Mouse (Mus musculus): Measurements from ENCODE around the gene Rbm46. TPM values are rescaled to one million over a fixed set of nuclear protein-coding genes. Genes with fewer than 3 reads are reported as not detected.

The Rbm46 gene
- polyA plus RNA-seq, 1 experiment from 2014 or later = 2.2 TPM

Other genes starting within 250 kb of the Rbm46 start
- 0.23 and 0.32 TPM in 2 replicates for gene Lrat, start 27.5 kb upstream of the Rbm46 start, polyA plus RNA-seq (2015; fragmentation: Nextera tagmentation; extraction: Ambion mirVana)
- 0.51 TPM in 1 of 2 replicates, not detected in the other for gene Fgg, start 131.2 kb upstream of the Rbm46 start, polyA plus RNA-seq (2015; fragmentation: Nextera tagmentation; extraction: Ambion mirVana)
- 0.06 and 0.73 TPM in 2 replicates for gene Fga, start 149.6 kb upstream of the Rbm46 start, polyA plus RNA-seq (2015; fragmentation: Nextera tagmentation; extraction: Ambion mirVana)
- 0.20 and 1.1 TPM in 2 replicates for gene Fgb, start 173.4 kb upstream of the Rbm46 start, polyA plus RNA-seq (2015; fragmentation: Nextera tagmentation; extraction: Ambion mirVana)
- 92.6 and 97.6 TPM in 2 replicates for gene Plrg1, start 179.0 kb upstream of the Rbm46 start, polyA plus RNA-seq (2015; fragmentation: Nextera tagmentation; extraction: Ambion mirVana)